Mouse (Mus musculus): Measurements from ENCODE around the gene Klf5. TPM values are rescaled to one million over a fixed set of nuclear protein-coding genes. Genes with fewer than 3 reads are reported as not detected.

Gene Klf5
- polyA plus RNA-seq, 1 experiment from 2014 or later, result 87.6 TPM

- WGBS, result 35% methylated on average over 4 of the region's 4 CpGs
Observed at GRCm38 (mm10) chr14:99275827-99276226, 22.7 kb upstream of the Klf5 start.

GRCm38 (mm10) chr14:99278312-99278711, 20.2 kb upstream of the Klf5 start:
- Histone ChIP-seq H3K36me3 (ENCODE audit: control insufficient read depth, insufficient read depth) (no peaks in the 10 kb centered on the region), H3K27ac (ENCODE audit: low read depth, low read length) (no peak overlapping the region), H3K9me3 (ENCODE audit: control insufficient read depth) (no peaks in the 10 kb centered on the region), H3K4me3 (ENCODE audit: low read depth, low read length) (no peak overlapping the region), H3K4me2 (replicated peaks; ENCODE audit: low read depth) (no peak overlapping the region), H3K4me1 (replicated peaks; ENCODE audit: control insufficient read depth, insufficient read depth, low read length) (0 out of 2 replicates have a peak, but pooled peaks cover 6% of the 10 kb centered on the region), H3K27me3 (replicated peaks; ENCODE audit: control insufficient read depth, insufficient read depth, low read length) (no peaks in the 10 kb centered on the region), H3K9ac (ENCODE audit: low read depth, low read length) (no peak overlapping the region)
- TF ChIP-seq CTCF (IDR thresholded peaks at IDR 0.05; ENCODE audit: low read depth), result no peak
- 30% methylated on average over 9 of the region's 9 CpGs for WGBS
- ATAC-seq, result no peak

More at GRCm38 (mm10) chr14:99275827-99276226, 22.7 kb upstream of the Klf5 start:
- ATAC-seq, result no peak
- no peak overlapping the region for H3K27ac ChIP-seq (ENCODE audit: low read depth, low read length)
- no peak for TF ChIP-seq CTCF (IDR thresholded peaks at IDR 0.05; ENCODE audit: low read depth)
- no peak overlapping the region for H3K9ac ChIP-seq (ENCODE audit: low read depth, low read length)
- H3K4me3 ChIP-seq (ENCODE audit: low read depth, low read length), result no peak overlapping the region
- H3K27me3 ChIP-seq (replicated peaks; ENCODE audit: control insufficient read depth, insufficient read depth, low read length), result no peaks in the 10 kb centered on the region
- H3K36me3 ChIP-seq (ENCODE audit: control insufficient read depth, insufficient read depth), result no peaks in the 10 kb centered on the region
- no peaks in the 10 kb centered on the region for H3K9me3 ChIP-seq (ENCODE audit: control insufficient read depth)
- no peaks in the 10 kb centered on the region for H3K4me1 ChIP-seq (replicated peaks; ENCODE audit: control insufficient read depth, insufficient read depth, low read length)
- no peak overlapping the region for H3K4me2 ChIP-seq (replicated peaks; ENCODE audit: low read depth)

- Histone ChIP-seq H3K4me1 (replicated peaks; ENCODE audit: control insufficient read depth, insufficient read depth, low read length) (0 out of 2 replicates have a peak, but pooled peaks cover 6% of the 10 kb centered on the region), H3K9me3 (ENCODE audit: control insufficient read depth) (no peaks in the 10 kb centered on the region), H3K36me3 (ENCODE audit: control insufficient read depth, insufficient read depth) (no peaks in the 10 kb centered on the region), H3K4me2 (replicated peaks; ENCODE audit: low read depth) (peak overlapping the region; percentile 60), H3K4me3 (ENCODE audit: low read depth, low read length) (no peak overlapping the region), H3K27me3 (replicated peaks; ENCODE audit: control insufficient read depth, insufficient read depth, low read length) (no peaks in the 10 kb centered on the region), H3K9ac (ENCODE audit: low read depth, low read length) (no peak overlapping the region), H3K27ac (ENCODE audit: low read depth, low read length) (peak overlapping the region; percentile 58)
- TF ChIP-seq CTCF (IDR thresholded peaks at IDR 0.05; ENCODE audit: low read depth), result no peak
- ATAC-seq, result no peak
- 39% methylated on average over 12 of the region's 12 CpGs for WGBS
Observed at GRCm38 (mm10) chr14:99278763-99279486, 19.6 kb upstream of the Klf5 start.

GRCm38 (mm10) chr14:99280399-99280798, 18.1 kb upstream of the Klf5 start:
- peak; percentile 70 for ATAC-seq
- Histone ChIP-seq H3K27me3 (replicated peaks; ENCODE audit: control insufficient read depth, insufficient read depth, low read length) (no peaks in the 10 kb centered on the region), H3K4me3 (ENCODE audit: low read depth, low read length) (peak overlapping the region; percentile 14; the same call in 1 of the 2 replicates), H3K27ac (ENCODE audit: low read depth, low read length) (peak overlapping the region; percentile 85), H3K9ac (ENCODE audit: low read depth, low read length) (no peak overlapping the region), H3K36me3 (ENCODE audit: control insufficient read depth, insufficient read depth) (no peaks in the 10 kb centered on the region), H3K4me2 (replicated peaks; ENCODE audit: low read depth) (peak overlapping the region; percentile 60), H3K4me1 (replicated peaks; ENCODE audit: control insufficient read depth, insufficient read depth, low read length) (0 out of 2 replicates have a peak, but pooled peaks cover 6% of the 10 kb centered on the region), H3K9me3 (ENCODE audit: control insufficient read depth) (no peaks in the 10 kb centered on the region)
- WGBS, result 39% methylated on average over 5 of the region's 5 CpGs
- TF ChIP-seq CTCF (IDR thresholded peaks at IDR 0.05; ENCODE audit: low read depth), result no peak

- ATAC-seq, result peak; percentile 96
- Histone ChIP-seq H3K36me3 (ENCODE audit: control insufficient read depth, insufficient read depth) (no peaks in the 10 kb centered on the region), H3K4me1 (replicated peaks; ENCODE audit: control insufficient read depth, insufficient read depth, low read length) (0 out of 2 replicates have a peak, but pooled peaks cover 6% of the 10 kb centered on the region), H3K27ac (ENCODE audit: low read depth, low read length) (peak overlapping the region; percentile 85), H3K9ac (ENCODE audit: low read depth, low read length) (no peak overlapping the region), H3K27me3 (replicated peaks; ENCODE audit: control insufficient read depth, insufficient read depth, low read length) (no peaks in the 10 kb centered on the region), H3K4me2 (replicated peaks; ENCODE audit: low read depth) (peak overlapping the region; percentile 60), H3K9me3 (ENCODE audit: control insufficient read depth) (no peaks in the 10 kb centered on the region), H3K4me3 (ENCODE audit: low read depth, low read length) (peak overlapping the region; percentile 14; the same call in 1 of the 2 replicates)
- WGBS, result 42% methylated on average over 5 of the region's 5 CpGs
- no peak for TF ChIP-seq CTCF (IDR thresholded peaks at IDR 0.05; ENCODE audit: low read depth)
Observed at GRCm38 (mm10) chr14:99280825-99281433, 17.6 kb upstream of the Klf5 start.

GRCm38 (mm10) chr14:99285486-99285885, 13.0 kb upstream of the Klf5 start:
- no peak for TF ChIP-seq CTCF (IDR thresholded peaks at IDR 0.05; ENCODE audit: low read depth)
- H3K27ac ChIP-seq (ENCODE audit: low read depth, low read length), result no peak overlapping the region
- H3K9ac ChIP-seq (ENCODE audit: low read depth, low read length), result no peak overlapping the region
- ATAC-seq, result peak; percentile 15; the same call in 1 of the 2 replicates
- no peak overlapping the region for H3K4me3 ChIP-seq (ENCODE audit: low read depth, low read length)
- no peak overlapping the region for H3K4me2 ChIP-seq (replicated peaks; ENCODE audit: low read depth)
- WGBS, result 76% methylated on average over 4 of the region's 4 CpGs
- H3K4me1 ChIP-seq (replicated peaks; ENCODE audit: control insufficient read depth, insufficient read depth, low read length), result 0 out of 2 replicates have a peak, but pooled peaks cover 6% of the 10 kb centered on the region
- no peaks in the 10 kb centered on the region for H3K27me3 ChIP-seq (replicated peaks; ENCODE audit: control insufficient read depth, insufficient read depth, low read length)
- H3K9me3 ChIP-seq (ENCODE audit: control insufficient read depth), result no peaks in the 10 kb centered on the region
- no peaks in the 10 kb centered on the region for H3K36me3 ChIP-seq (ENCODE audit: control insufficient read depth, insufficient read depth)
